In the genomic region with DNA sequence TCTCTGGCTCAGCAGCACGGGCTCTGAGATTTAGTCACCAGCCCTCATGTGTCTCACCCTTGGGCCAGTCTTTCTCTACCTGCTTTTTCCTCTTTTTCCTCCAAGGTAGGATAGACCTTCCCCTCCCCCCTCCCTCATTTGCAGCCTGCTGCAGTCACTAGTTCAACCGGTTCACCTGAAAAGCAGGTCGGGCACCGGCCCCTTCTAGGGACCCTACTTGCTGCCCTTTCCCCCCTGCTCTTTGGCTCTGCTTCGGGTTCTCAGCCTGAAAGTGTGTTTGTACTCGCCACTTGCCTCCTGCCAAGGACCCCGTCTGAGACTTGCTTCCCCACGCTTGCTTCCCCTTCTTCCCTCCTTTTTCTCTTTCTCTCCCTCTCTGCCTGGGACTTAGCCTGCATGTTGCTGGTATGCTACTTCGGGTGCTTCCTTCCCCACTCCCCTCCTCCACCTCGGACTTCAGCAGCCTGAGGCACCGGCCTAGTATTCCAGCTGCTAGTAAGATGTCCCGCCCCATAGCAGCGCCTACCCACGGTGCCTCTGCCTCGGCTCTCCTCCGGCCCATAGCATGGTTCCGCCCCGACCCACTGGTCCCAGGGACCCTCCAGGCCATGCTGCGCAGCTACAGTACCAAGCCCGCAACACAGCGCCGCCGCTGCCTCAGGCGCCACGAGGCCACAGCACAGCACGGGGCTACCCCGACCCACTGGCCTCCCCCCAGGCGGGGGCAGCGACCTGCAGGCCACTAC, we compare ENCODE assay signal across 8 mouse cellular contexts. TPM values are rescaled to one million over a fixed set of nuclear protein-coding genes. Genes with fewer than 3 reads are reported as not detected.
DNase-seq lines count a peak whose midpoint lies in the region; ATAC-seq lines count a peak whose summit lies in the region.

No protein-coding gene starts in this region.

- peak overlapping the region; percentile 67 for H3K4me2 ChIP-seq in heart, embryonic 16.5 days (ENCODE audit: low read depth, low read length)
- peak overlapping the region; percentile 53 for H3K4me2 ChIP-seq in stomach, embryonic 16.5 days (ENCODE audit: low read depth, low read length)

- ATAC-seq in heart, embryonic 16.5 days (replicated peaks; ENCODE audit: extremely low read depth, insufficient read depth, low FRiP score): peak; percentile 75
- peak; percentile 93 for ATAC-seq in megakaryocyte progenitor cell, adult 5-6 weeks (replicated peaks; ENCODE audit: poor library complexity)
- ATAC-seq in stomach, embryonic 16.5 days (ENCODE audit: insufficient read depth, low FRiP score): peak; percentile 80; the same call in 1 of the 2 replicates

- H3K27me3 ChIP-seq in heart, embryonic 16.5 days (ENCODE audit: control insufficient read depth, insufficient read depth, low read length): no peaks in the 10 kb centered on the region
- H3K27me3 ChIP-seq in stomach, embryonic 16.5 days (ENCODE audit: control insufficient read depth, insufficient read depth, low read length): peaks cover 5% of the 10 kb centered on the region

- no peak overlapping the region for H3K27ac ChIP-seq in heart, embryonic 16.5 days (ENCODE audit: low read length)
- H3K27ac ChIP-seq in stomach, embryonic 16.5 days (ENCODE audit: low read length): no peak overlapping the region

- no peaks in the 10 kb centered on the region for H3K4me1 ChIP-seq in heart, embryonic 16.5 days (ENCODE audit: control insufficient read depth, insufficient read depth, low read length)
- no peaks in the 10 kb centered on the region for H3K4me1 ChIP-seq in stomach, embryonic 16.5 days (ENCODE audit: control insufficient read depth, insufficient read depth, low read length)

- 15% methylated on average over 29 of the region's 29 CpGs for WGBS in heart, embryonic 16.5 days
- 8% methylated on average over 29 of the region's 29 CpGs for WGBS in stomach, embryonic 16.5 days

- DNase-seq in ovary, postnatal 36 days (ENCODE audit: low spot score): peak; percentile 18
- no peak for DNase-seq in ovary, adult 18-20 months (ENCODE audit: low spot score)
- peak; percentile 66 for DNase-seq in embryo, embryonic 9.5 days (ENCODE audit: extremely low spot score)
- DNase-seq in kidney, postnatal 36 days: peak; percentile 2 to 43
- DNase-seq in spleen, postnatal 4 days (ENCODE audit: low spot score in 2 of 2): no peak

- H3K9me3 ChIP-seq in heart, embryonic 16.5 days (replicated peaks; ENCODE audit: control insufficient read depth, low read length): no peaks in the 10 kb centered on the region
- no peaks in the 10 kb centered on the region for H3K9me3 ChIP-seq in stomach, embryonic 16.5 days (replicated peaks; ENCODE audit: control insufficient read depth, low read length)

- H3K36me3 ChIP-seq in heart, embryonic 16.5 days (ENCODE audit: control insufficient read depth, insufficient read depth): no peaks in the 10 kb centered on the region
- H3K36me3 ChIP-seq in stomach, embryonic 16.5 days (ENCODE audit: control insufficient read depth, insufficient read depth, low read length): no peaks in the 10 kb centered on the region

- H3K9ac ChIP-seq in heart, embryonic 16.5 days (ENCODE audit: low read length): peak overlapping the region; percentile 72
- peak overlapping the region; percentile 65 for H3K9ac ChIP-seq in stomach, embryonic 16.5 days (ENCODE audit: low read length)

- H3K4me3 ChIP-seq in heart, embryonic 16.5 days (ENCODE audit: low read length): peak overlapping the region; percentile 50
- H3K4me3 ChIP-seq in stomach, embryonic 16.5 days (replicated peaks; ENCODE audit: low read length): peak overlapping the region; percentile 35

RNA-seq across cellular contexts. Expression of a gene that starts 36.2 kb away (rescaled TPM):
- 3.2 and 3.3 TPM in 2 replicates for polyA plus RNA-seq in heart, embryonic 16.5 days (2015; fragmentation: Nextera tagmentation; extraction: Ambion mirVana)
- 0.10 and 0.27 TPM in 2 replicates for total RNA-seq in megakaryocyte progenitor cell, adult 5-6 weeks (2015)
- total RNA-seq in megakaryocyte progenitor cell, adult 5-6 weeks (2017): 0.37 TPM in 1 of 2 replicates, not detected in the other
- 9.6 and 10.2 TPM in 2 replicates for polyA plus RNA-seq in stomach, embryonic 16.5 days (2015; fragmentation: Nextera tagmentation; extraction: Ambion mirVana)

Comparison
In these comparisons a context has a peak if more than half of its experiments do, and no peak if none do; other contexts are left out.
1. DNase-seq: peak in ovary, postnatal 36 days (single experiment), embryo, embryonic 9.5 days (single experiment) and kidney, postnatal 36 days (2 of 2); none in ovary, adult 18-20 months (single experiment) and spleen, postnatal 4 days (0 of 2).
2. Peak in every context shown above with its lines, with median percentiles within 50 percentile points of each other: ATAC-seq.